Mouse (Mus musculus): ENCODE results near the gene Cept1. TPM values are rescaled to one million over a fixed set of nuclear protein-coding genes. Genes with fewer than 3 reads are reported as not detected.

The Cept1 gene
- polyA plus RNA-seq, 1 experiment from 2014 or later, result 50.6 TPM

- DNase-seq (ENCODE audit: low spot score) (no peak), ATAC-seq (ENCODE audit: insufficient read depth, low FRiP score, low TSS enrichment) (no peak)
- Histone ChIP-seq H3K9me3 (ENCODE audit: control insufficient read depth, low read length) (no peaks in the 10 kb centered on the region), H3K27me3 (ENCODE audit: control insufficient read depth, insufficient read depth, low read length) (no peaks in the 10 kb centered on the region), H3K9ac (ENCODE audit: low read length) (no peak overlapping the region), H3K27ac (ENCODE audit: low read depth, low read length) (no peak overlapping the region), H3K4me3 (ENCODE audit: low read depth, low read length) (no peak overlapping the region), H3K4me2 (ENCODE audit: low read depth) (no peak overlapping the region), H3K4me1 (ENCODE audit: control insufficient read depth, insufficient read depth, low read length) (no peaks in the 10 kb centered on the region), H3K36me3 (ENCODE audit: control insufficient read depth, insufficient read depth, low read length) (no peaks in the 10 kb centered on the region)
- WGBS, result 100% methylated on average over 1 of the region's 1 CpGs
Observed at GRCm38 (mm10) chr3:106464750-106465149, 82.9 kb downstream of the Cept1 start.

GRCm38 (mm10) chr3:106462493-106462892 is 85.1 kb downstream of the Cept1 start:
- WGBS, result 69% methylated on average over 3 of the region's 3 CpGs
- Histone ChIP-seq H3K27ac (ENCODE audit: low read depth, low read length) (no peak overlapping the region), H3K4me1 (ENCODE audit: control insufficient read depth, insufficient read depth, low read length) (no peaks in the 10 kb centered on the region), H3K36me3 (ENCODE audit: control insufficient read depth, insufficient read depth, low read length) (no peaks in the 10 kb centered on the region), H3K9ac (ENCODE audit: low read length) (no peak overlapping the region), H3K4me2 (ENCODE audit: low read depth) (no peak overlapping the region), H3K27me3 (ENCODE audit: control insufficient read depth, insufficient read depth, low read length) (no peaks in the 10 kb centered on the region), H3K4me3 (ENCODE audit: low read depth, low read length) (no peak overlapping the region), H3K9me3 (ENCODE audit: control insufficient read depth, low read length) (no peaks in the 10 kb centered on the region)
- ATAC-seq (ENCODE audit: insufficient read depth, low FRiP score, low TSS enrichment) (no peak), DNase-seq (ENCODE audit: low spot score) (no peak)

- Histone ChIP-seq H3K27ac (ENCODE audit: low read depth, low read length) (no peak overlapping the region), H3K9me3 (ENCODE audit: control insufficient read depth, low read length) (no peaks in the 10 kb centered on the region), H3K4me3 (ENCODE audit: low read depth, low read length) (no peak overlapping the region), H3K9ac (ENCODE audit: low read length) (no peak overlapping the region), H3K27me3 (ENCODE audit: control insufficient read depth, insufficient read depth, low read length) (no peaks in the 10 kb centered on the region), H3K4me2 (ENCODE audit: low read depth) (no peak overlapping the region), H3K4me1 (ENCODE audit: control insufficient read depth, insufficient read depth, low read length) (no peaks in the 10 kb centered on the region), H3K36me3 (ENCODE audit: control insufficient read depth, insufficient read depth, low read length) (no peaks in the 10 kb centered on the region)
- DNase-seq (ENCODE audit: low spot score) (no peak), ATAC-seq (ENCODE audit: insufficient read depth, low FRiP score, low TSS enrichment) (no peak)
- WGBS, result 94% methylated on average over 2 of the region's 2 CpGs
Observed at GRCm38 (mm10) chr3:106462059-106462470, 85.5 kb downstream of the Cept1 start.

GRCm38 (mm10) chr3:106457298-106457869 is 90.2 kb downstream of the Cept1 start:
- Histone ChIP-seq H3K4me3 (ENCODE audit: low read depth, low read length) (no peak overlapping the region), H3K4me1 (ENCODE audit: control insufficient read depth, insufficient read depth, low read length) (no peaks in the 10 kb centered on the region), H3K9me3 (ENCODE audit: control insufficient read depth, low read length) (no peaks in the 10 kb centered on the region), H3K27me3 (ENCODE audit: control insufficient read depth, insufficient read depth, low read length) (no peaks in the 10 kb centered on the region), H3K9ac (ENCODE audit: low read length) (no peak overlapping the region), H3K4me2 (ENCODE audit: low read depth) (no peak overlapping the region), H3K27ac (ENCODE audit: low read depth, low read length) (no peak overlapping the region), H3K36me3 (ENCODE audit: control insufficient read depth, insufficient read depth, low read length) (no peaks in the 10 kb centered on the region)
- DNase-seq (ENCODE audit: low spot score), result no peak
- ATAC-seq (ENCODE audit: insufficient read depth, low FRiP score, low TSS enrichment), result no peak
- WGBS, result 84% methylated on average over 2 of the region's 2 CpGs

- no peak overlapping the region for H3K27ac ChIP-seq (ENCODE audit: low read depth, low read length)
- H3K9ac ChIP-seq (ENCODE audit: low read length), result no peak overlapping the region
- WGBS, result 74% methylated on average over 4 of the region's 4 CpGs
- no peaks in the 10 kb centered on the region for H3K36me3 ChIP-seq (ENCODE audit: control insufficient read depth, insufficient read depth, low read length)
- DNase-seq (ENCODE audit: low spot score) (no peak), ATAC-seq (ENCODE audit: insufficient read depth, low FRiP score, low TSS enrichment) (no peak)
- no peak overlapping the region for H3K4me2 ChIP-seq (ENCODE audit: low read depth)
- no peaks in the 10 kb centered on the region for H3K4me1 ChIP-seq (ENCODE audit: control insufficient read depth, insufficient read depth, low read length)
- no peak overlapping the region for H3K4me3 ChIP-seq (ENCODE audit: low read depth, low read length)
- no peaks in the 10 kb centered on the region for H3K9me3 ChIP-seq (ENCODE audit: control insufficient read depth, low read length)
- no peaks in the 10 kb centered on the region for H3K27me3 ChIP-seq (ENCODE audit: control insufficient read depth, insufficient read depth, low read length)
Observed at GRCm38 (mm10) chr3:106452616-106453015, 95.0 kb downstream of the Cept1 start.

Other genes starting within 250 kb of the Cept1 start
- not detected in 2 replicates for gene Chil6, start 141.6 kb downstream of the Cept1 start, polyA plus RNA-seq (2014; fragmentation: Nextera tagmentation; extraction: Ambion mirVana)
- gene Dennd2d, start 65.4 kb downstream of the Cept1 start, polyA plus RNA-seq (2014; fragmentation: Nextera tagmentation; extraction: Ambion mirVana), result 0.99 and 1.4 TPM in 2 replicates
- 56.6 and 57.8 TPM in 2 replicates for gene Dram2, start within 50 bp of the Cept1 start, polyA plus RNA-seq (2014; fragmentation: Nextera tagmentation; extraction: Ambion mirVana)
- 16.7 and 17.9 TPM in 2 replicates for gene Lrif1, start 137.2 kb upstream of the Cept1 start, polyA plus RNA-seq (2014; fragmentation: Nextera tagmentation; extraction: Ambion mirVana)
- 2.2 and 3.0 TPM in 2 replicates for gene Cd53, start 242.3 kb upstream of the Cept1 start, polyA plus RNA-seq (2014; fragmentation: Nextera tagmentation; extraction: Ambion mirVana)

Measured in neural tube, embryonic 11.5 days (tissue).